In the genomic region with DNA sequence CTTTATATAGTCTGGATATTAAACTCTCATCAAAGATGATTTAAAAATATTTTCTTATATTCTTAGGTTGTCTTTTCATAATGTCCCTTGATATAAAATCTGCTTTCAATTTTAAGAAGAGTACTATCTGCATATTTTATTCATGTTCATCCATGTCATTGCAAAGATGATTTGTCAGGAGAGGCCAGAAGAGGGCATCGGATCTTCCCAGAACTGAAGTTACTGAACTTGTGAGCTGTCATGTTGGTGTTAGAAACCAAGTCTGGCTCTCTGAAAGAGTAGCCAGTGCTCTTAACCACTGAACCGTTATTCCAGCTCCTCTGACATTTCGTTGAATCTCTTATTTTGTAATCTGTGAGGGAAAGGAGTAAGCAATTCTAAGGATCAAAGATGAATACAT, we compare ENCODE assay signal across 21 mouse cellular contexts. TPM values are rescaled to one million over a fixed set of nuclear protein-coding genes. Genes with fewer than 3 reads are reported as not detected.
DNase-seq lines count a peak whose midpoint lies in the region; ATAC-seq and TF ChIP-seq lines count a peak whose summit lies in the region.
"Had no signal": no experiment of that assay in that cellular context is flagged by ENCODE, and none has a peak within 500 bp of the region (broad histone marks: within the 10 kb centered on the region; RNA-seq: fewer than 3 reads in every experiment).

No protein-coding gene starts in this region.

- TF ChIP-seq RAD21 in CH12.LX (IDR thresholded peaks at IDR 0.05; ENCODE audit: low read depth, low read length): peak; percentile 36

- WGBS in hindbrain, postnatal 0 days: 67% methylated on average over 3 of the region's 3 CpGs
- 87% methylated on average over 3 of the region's 3 CpGs for whole genome bisulfite sequencing in hindbrain, embryonic 10.5 days
- 68% methylated on average over 3 of the region's 3 CpGs for WGBS in liver, postnatal 0 days (ENCODE audit: insufficient replicate concordance)
- WGBS in liver, embryonic 12.5 days (ENCODE audit: insufficient replicate concordance): 71% methylated on average over 3 of the region's 3 CpGs

- H3K27ac ChIP-seq in hindbrain, postnatal 0 days: no peak overlapping the region
- H3K27ac ChIP-seq in hindbrain, embryonic 10.5 days: no peak overlapping the region
- no peak overlapping the region for H3K27ac ChIP-seq in liver, postnatal 0 days (ENCODE audit: low read depth)
- no peak overlapping the region for H3K27ac ChIP-seq in liver, embryonic 12.5 days
- no peak overlapping the region for H3K27ac ChIP-seq in CH12.LX (ENCODE audit: insufficient read depth, low read depth)
- H3K27ac ChIP-seq: heart, embryonic 15.5 days; hindbrain, embryonic 13.5 days; midbrain, embryonic 13.5 days; neural tube, embryonic 12.5 days had no signal

- TF ChIP-seq POLR2A in CH12.LX (IDR thresholded peaks at IDR 0.05; ENCODE audit: low read depth, low read length): no peak

- DNase-seq in hindbrain, postnatal 0 days (ENCODE audit: low spot score): no peak
- DNase-seq in hindbrain, embryonic 10.5 days (ENCODE audit: low spot score): no peak
- no peak for DNase-seq in liver, postnatal 0 days
- DNase-seq in CH12.LX (ENCODE audit: extremely low read depth): no peak
- DNase-seq in adipocyte (ENCODE audit: low spot score): peak; percentile 39
- DNase-seq in urinary bladder, postnatal 25 days (ENCODE audit: low spot score): no peak
- DNase-seq: adrenal gland, adult 8-10 months; cerebellum, adult 11-12 months; cerebellum, postnatal 10 days; kidney, postnatal 25 days; lung, embryonic 14.5 days; lung, postnatal 36 days; right cerebral cortex, postnatal 14 days; thymus, postnatal 14 days had no signal

- ATAC-seq in hindbrain, postnatal 0 days: no peak
- ATAC-seq in liver, postnatal 0 days: no peak
- no peak for ATAC-seq in liver, embryonic 12.5 days
- ATAC-seq: inflammation-experienced regulatory T-cells, adult 6 months; midbrain, embryonic 13.5 days had no signal

- in situ Hi-C loops in CH12.LX (cut with MboI; ENCODE audit: low pct_ligation_motif_present, low pct_unique_long_range_greater_than_20kb, low sequenced_read_pairs): no loop called here

- dilution Hi-C loops in CH12.LX (cut with MboI; ENCODE audit: extremely low pct_ligation_motif_present, extremely low pct_unique_long_range_greater_than_20kb, low sequenced_read_pairs): no loop called here

- no peaks in the 10 kb centered on the region for H3K4me1 ChIP-seq in hindbrain, postnatal 0 days (ENCODE audit: insufficient read depth, low read length)
- H3K4me1 ChIP-seq in hindbrain, embryonic 10.5 days (replicated peaks): peaks cover 20% of the 10 kb centered on the region
- peaks cover 31% of the 10 kb centered on the region for H3K4me1 ChIP-seq in liver, postnatal 0 days (ENCODE audit: insufficient read depth)
- peaks cover 83% of the 10 kb centered on the region for H3K4me1 ChIP-seq in liver, embryonic 12.5 days
- H3K4me1 ChIP-seq in CH12.LX (ENCODE audit: control insufficient read depth in 1 of 2, insufficient read depth in 2 of 2): peaks cover 10 to 53% of the 10 kb centered on the region in 2 experiments

- H3K9me3 ChIP-seq in hindbrain, postnatal 0 days (ENCODE audit: low read length): no peaks in the 10 kb centered on the region
- no peaks in the 10 kb centered on the region for H3K9me3 ChIP-seq in hindbrain, embryonic 10.5 days
- H3K9me3 ChIP-seq in liver, postnatal 0 days (ENCODE audit: low read length): no peaks in the 10 kb centered on the region
- no peaks in the 10 kb centered on the region for H3K9me3 ChIP-seq in liver, embryonic 12.5 days (replicated peaks)
- H3K9me3 ChIP-seq in CH12.LX (replicated peaks; ENCODE audit: low read length): peaks cover 2% of the 10 kb centered on the region
- H3K9me3 ChIP-seq: heart, embryonic 15.5 days; hindbrain, embryonic 13.5 days; megakaryocyte, embryonic 14.5 days; midbrain, embryonic 13.5 days; neural tube, embryonic 12.5 days had no signal

- no peak overlapping the region for H3K9ac ChIP-seq in hindbrain, postnatal 0 days (replicated peaks; ENCODE audit: low read length)
- no peak overlapping the region for H3K9ac ChIP-seq in liver, postnatal 0 days (replicated peaks)
- no peak overlapping the region for H3K9ac ChIP-seq in liver, embryonic 12.5 days
- H3K9ac ChIP-seq in CH12.LX (ENCODE audit: insufficient read depth, low read depth): no peak overlapping the region
- H3K9ac ChIP-seq: heart, embryonic 15.5 days; hindbrain, embryonic 13.5 days; lung, embryonic 14.5 days; midbrain, embryonic 13.5 days; neural tube, embryonic 12.5 days had no signal

- H3K4me3 ChIP-seq in hindbrain, postnatal 0 days (ENCODE audit: low read length): no peak overlapping the region
- H3K4me3 ChIP-seq in hindbrain, embryonic 10.5 days: no peak overlapping the region
- H3K4me3 ChIP-seq in liver, postnatal 0 days (ENCODE audit: low read depth, low read length): no peak overlapping the region
- H3K4me3 ChIP-seq in liver, embryonic 12.5 days: no peak overlapping the region
- H3K4me3 ChIP-seq in CH12.LX (replicated peaks in 1 of 3; ENCODE audit: low read depth in 2 of 3, low read length in 2 of 3, poor library complexity in 1 of 3): no peak overlapping the region
- H3K4me3 ChIP-seq: heart, embryonic 15.5 days; hindbrain, embryonic 13.5 days; megakaryocyte, embryonic 14.5 days; midbrain, embryonic 13.5 days; neural tube, embryonic 12.5 days had no signal

- peaks cover 19% of the 10 kb centered on the region for H3K79me2 ChIP-seq in CH12.LX (replicated peaks; ENCODE audit: control insufficient read depth, extremely low read depth, insufficient read depth, poor library complexity, severe bottlenecking)

- TF ChIP-seq CTCF in hindbrain, postnatal 0 days (IDR thresholded peaks at IDR 0.05; ENCODE audit: low read depth): peak; percentile 23; the same call in 1 of the 2 replicates
- TF ChIP-seq CTCF in liver, postnatal 0 days (IDR thresholded peaks at IDR 0.05; ENCODE audit: low read depth): peak; percentile 45
- peak in 1 of 2 experiments; percentile 48; a peak in 1 of 4 replicates for TF ChIP-seq CTCF in CH12.LX (conservative IDR thresholded peaks at IDR 0.05 in 1 of 2, IDR thresholded peaks at IDR 0.05 in 1 of 2; ENCODE audit: low read depth in 2 of 2, low read length in 2 of 2)

- no peak overlapping the region for H3K4me2 ChIP-seq in hindbrain, postnatal 0 days (ENCODE audit: low read depth, low read length)
- no peak overlapping the region for H3K4me2 ChIP-seq in liver, postnatal 0 days (ENCODE audit: low read depth, low read length)
- no peak overlapping the region for H3K4me2 ChIP-seq in liver, embryonic 12.5 days
- H3K4me2 ChIP-seq in CH12.LX (ENCODE audit: insufficient read depth, low read depth, poor library complexity, severe bottlenecking): no peak overlapping the region
- H3K4me2 ChIP-seq: heart, embryonic 15.5 days; hindbrain, embryonic 13.5 days; lung, embryonic 14.5 days; midbrain, embryonic 13.5 days; neural tube, embryonic 12.5 days had no signal

- no peaks in the 10 kb centered on the region for H3K36me3 ChIP-seq in hindbrain, postnatal 0 days (ENCODE audit: insufficient read depth, low read length)
- no peaks in the 10 kb centered on the region for H3K36me3 ChIP-seq in hindbrain, embryonic 10.5 days
- H3K36me3 ChIP-seq in liver, postnatal 0 days (replicated peaks; ENCODE audit: insufficient read depth, low read length): no peaks in the 10 kb centered on the region
- H3K36me3 ChIP-seq in liver, embryonic 12.5 days: peaks cover 30% of the 10 kb centered on the region
- peaks cover 0 to 14% of the 10 kb centered on the region in 2 experiments for H3K36me3 ChIP-seq in CH12.LX (replicated peaks in 1 of 2; ENCODE audit: control insufficient read depth in 1 of 2, insufficient read depth in 1 of 2, low read length in 1 of 2)
- H3K36me3 ChIP-seq: heart, embryonic 15.5 days; hindbrain, embryonic 13.5 days; midbrain, embryonic 13.5 days; neural tube, embryonic 12.5 days had no signal

- no peak for TF ChIP-seq EP300 in liver, postnatal 0 days (IDR thresholded peaks at IDR 0.05; ENCODE audit: low read depth)
- no peak for TF ChIP-seq EP300 in CH12.LX (IDR thresholded peaks at IDR 0.05; ENCODE audit: low read length)

- no peaks in the 10 kb centered on the region for H3K27me3 ChIP-seq in hindbrain, postnatal 0 days (ENCODE audit: insufficient read depth, low read length)
- no peaks in the 10 kb centered on the region for H3K27me3 ChIP-seq in hindbrain, embryonic 10.5 days (ENCODE audit: insufficient read depth, poor library complexity, severe bottlenecking)
- H3K27me3 ChIP-seq in liver, postnatal 0 days (ENCODE audit: insufficient read depth, low read length): no peaks in the 10 kb centered on the region
- H3K27me3 ChIP-seq in liver, embryonic 12.5 days (replicated peaks): no peaks in the 10 kb centered on the region
- H3K27me3 ChIP-seq in CH12.LX (replicated peaks): no peaks in the 10 kb centered on the region
- H3K27me3 ChIP-seq: heart, embryonic 15.5 days; hindbrain, embryonic 13.5 days; megakaryocyte, embryonic 14.5 days; midbrain, embryonic 13.5 days; neural tube, embryonic 12.5 days had no signal

TF ChIP-seq in CH12.LX, 34 proteins besides CTCF, POLR2A, EP300 and RAD21:
- TF ChIP-seq GABPA (IDR thresholded peaks at IDR 0.05; ENCODE audit: insufficient replicate concordance, low read depth, low read length) (no peak), NRF1 (IDR thresholded peaks at IDR 0.05; ENCODE audit: low read depth, low read length) (no peak), SMC3 (IDR thresholded peaks at IDR 0.05; ENCODE audit: low read depth, low read length) (peak; percentile 50), MAX (IDR thresholded peaks at IDR 0.05; ENCODE audit: low read length) (no peak), ZNF384 (IDR thresholded peaks at IDR 0.05; ENCODE audit: low read depth, low read length) (no peak), JUND (conservative IDR thresholded peaks at IDR 0.05; ENCODE audit: low read depth, low read length) (no peak)

RNA-seq across cellular contexts. Expression of a gene that starts 17.0 kb away (rescaled TPM):
- 48.9 and 49.8 TPM in 2 replicates for total RNA-seq in hindbrain, postnatal 0 days (2014; rRNA removed)
- polyA plus RNA-seq in hindbrain, postnatal 0 days (2015; fragmentation: Nextera tagmentation; extraction: Ambion mirVana): 39.5 and 39.9 TPM in 2 replicates
- polyA plus RNA-seq in hindbrain, embryonic 10.5 days (2016; fragmentation: Nextera tagmentation; extraction: Ambion mirVana): 31.1 and 33.9 TPM in 2 replicates
- polyA plus RNA-seq in liver, postnatal 0 days (2015; fragmentation: Nextera tagmentation; extraction: Ambion mirVana): 34.0 and 44.5 TPM in 2 replicates
- polyA plus RNA-seq in liver, embryonic 12.5 days (2016; fragmentation: Nextera tagmentation; extraction: Ambion mirVana): 40.1 and 42.5 TPM in 2 replicates
- total RNA-seq in CH12.LX (2012; rRNA removed) (25.1 and 28.1 TPM in 2 replicates), CH12.LX (2014; rRNA removed) (25.4 TPM in 2 replicates)
- 30.4 and 31.4 TPM in 2 replicates for polyA plus RNA-seq in CH12.LX (2012; ENCODE audit: insufficient read length, low read depth)
